Mouse (Mus musculus) cortical plate, adult 2 months (tissue): ENCODE data around the gene Skiv2l.

Source experiments
- CTCF ChIP-seq: fragments of 200-500 bp; IDR thresholded peaks from 2 replicates; pipeline ENCODE4 v1.5.1; 2011; ENCODE audit warnings: mild to moderate bottlenecking, control low read depth, low read length; ENCODE audit not compliant: insufficient read depth; ENCODE audit errors: extremely low read depth
- POLR2A ChIP-seq: fragments of 200-500 bp; IDR thresholded peaks from 2 replicates; pipeline ENCODE4 v1.6.1; 2011; ENCODE audit warnings: mild to moderate bottlenecking, low read length, control low read depth; ENCODE audit not compliant: insufficient read depth; ENCODE audit errors: extremely low read depth

GRCm38 (mm10) chr17:34836856-34837221, 13.2 kb downstream of the Skiv2l start, which contains the start of the genes Stk19 and Dxo:
- TF ChIP-seq POLR2A (peak; percentile 80), CTCF (no peak)
